Mouse (Mus musculus): ENCODE data around the gene D16Ertd472e. TPM values are rescaled to one million over a fixed set of nuclear protein-coding genes. Genes with fewer than 3 reads are reported as not detected.

The D16Ertd472e gene
- polyA plus RNA-seq, 1 experiment, result 8.8 TPM

DNA sequence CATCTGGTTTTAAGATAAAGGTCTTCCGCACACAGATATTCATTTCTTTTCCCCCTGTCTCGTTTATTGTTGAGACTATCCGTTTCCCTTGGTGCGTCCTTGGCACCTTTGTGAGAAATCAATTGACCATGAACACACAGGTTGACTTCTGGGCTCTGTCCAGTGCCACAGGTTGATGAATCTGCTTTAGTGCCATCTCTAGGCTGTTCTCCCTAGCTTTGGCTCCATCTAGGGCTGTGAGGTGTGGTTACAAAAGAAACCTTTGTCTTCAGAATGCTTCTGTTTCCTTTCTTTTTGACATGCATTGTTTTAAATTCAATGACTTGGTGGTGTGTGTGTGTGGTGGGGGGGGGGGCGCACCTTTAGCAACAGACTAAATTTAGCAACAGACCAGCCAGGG, 85.7 kb downstream of the D16Ertd472e start:
- DNase-seq (ENCODE audit: low spot score), result no peak

Other genes with a start within 250 kb of the D16Ertd472e start
- 15.3 and 19.3 TPM in 2 replicates for gene Btg3, start 199.5 kb downstream of the D16Ertd472e start, polyA plus RNA-seq (2012; rRNA removed)